8 mouse cellular contexts compared by ENCODE assay signal in the genomic region with DNA sequence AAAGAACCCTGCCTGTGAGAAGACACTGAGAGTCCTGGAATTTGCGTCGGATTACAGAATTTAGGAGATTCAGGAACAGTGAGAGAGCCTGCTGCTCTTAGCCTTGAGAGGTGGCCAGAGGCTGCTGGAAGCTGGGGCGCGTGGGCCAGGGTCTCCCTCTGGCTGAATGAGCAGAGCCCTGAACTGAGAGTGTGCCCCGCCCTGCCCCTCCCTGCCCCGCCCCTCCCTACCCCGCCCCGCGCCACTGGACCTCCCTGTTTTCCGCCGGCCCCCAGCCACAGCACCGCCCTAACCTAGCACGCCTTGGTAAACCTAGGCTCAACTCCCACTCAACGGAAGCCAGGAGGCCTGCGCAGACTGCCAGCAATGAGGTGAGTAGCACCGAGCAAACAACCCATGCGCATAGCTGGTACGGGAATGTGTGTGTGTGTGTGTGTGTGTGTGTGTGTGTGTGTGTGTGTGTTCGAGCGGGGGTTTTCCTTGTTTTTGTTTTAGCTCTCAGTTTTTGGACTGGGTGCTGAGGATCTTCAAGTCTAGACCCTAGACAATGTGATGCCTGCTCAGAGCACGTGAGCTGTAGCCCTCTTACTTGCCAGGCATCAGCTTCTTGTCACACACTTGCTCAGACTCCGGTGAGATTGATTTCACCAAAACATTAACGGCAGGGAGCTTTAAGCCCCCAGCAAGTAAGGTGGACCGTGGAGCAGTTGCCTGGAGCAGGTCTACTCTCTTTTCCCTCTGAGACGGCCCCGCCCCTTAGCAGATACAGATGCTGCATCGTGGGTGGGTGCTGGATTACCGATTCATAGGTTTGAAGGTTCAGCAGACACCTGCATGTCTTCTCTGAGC. TPM values are rescaled to one million over a fixed set of nuclear protein-coding genes. Genes with fewer than 3 reads are reported as not detected.
A peak's percentile ranks its signal among the peaks of the same experiment; 100 is the strongest.
DNase-seq lines count a peak whose midpoint lies in the region; ATAC-seq lines count a peak whose summit lies in the region.

A gene (plus strand): TSS at position 290 of the 849 bp plus-strand sequence.

- H3K27me3 ChIP-seq in limb, embryonic 15.5 days: no peaks in the 10 kb centered on the region
- H3K27me3 ChIP-seq in midbrain, embryonic 13.5 days: peaks cover 17% of the 10 kb centered on the region; the same call in 1 of the 2 replicates

- H3K27ac ChIP-seq in limb, embryonic 15.5 days: no peak within 1 kb of the TSS
- H3K27ac ChIP-seq in midbrain, embryonic 13.5 days: no peak within 1 kb of the TSS

- no peak for DNase-seq in cerebellum, adult 9-11 months
- peak; percentile 55 for DNase-seq in A20 (ENCODE audit: low read depth, low spot score)
- DNase-seq in thymus, adult 18-20 months: peak; percentile 22 to 37

- peaks cover 11% of the 10 kb centered on the region for H3K4me1 ChIP-seq in limb, embryonic 15.5 days
- H3K4me1 ChIP-seq in midbrain, embryonic 13.5 days (replicated peaks): peaks cover 21% of the 10 kb centered on the region

- no peaks in the 10 kb centered on the region for H3K9me3 ChIP-seq in limb, embryonic 15.5 days
- no peaks in the 10 kb centered on the region for H3K9me3 ChIP-seq in midbrain, embryonic 13.5 days

- peak within 1 kb of the TSS; percentile 75 for H3K4me2 ChIP-seq in limb, embryonic 15.5 days
- peak within 1 kb of the TSS; percentile 59 for H3K4me2 ChIP-seq in midbrain, embryonic 13.5 days (replicated peaks)

- peak; percentile 69 for ATAC-seq in cerebellum, adult (ENCODE audit: insufficient number of reproducible peaks, low FRiP score, low TSS enrichment)
- peak; percentile 98 for ATAC-seq in common myeloid progenitor, adult 5-6 weeks (replicated peaks; ENCODE audit: low read depth, poor library complexity, severe bottlenecking)
- peak; percentile 99 for ATAC-seq in hematopoietic stem cell, adult 5-6 weeks (replicated peaks in 1 of 2; ENCODE audit: insufficient read depth in 1 of 2, low FRiP score in 2 of 2, low TSS enrichment in 1 of 2, low read depth in 1 of 2, poor library complexity in 2 of 2, severe bottlenecking in 2 of 2)
- peak; percentile 80; the same call in 1 of the 2 replicates for ATAC-seq in limb, embryonic 15.5 days (ENCODE audit: insufficient number of reproducible peaks, low FRiP score, low TSS enrichment, low read depth)
- peak; percentile 80 for ATAC-seq in midbrain, embryonic 13.5 days

- peak within 1 kb of the TSS; percentile 37 for H3K4me3 ChIP-seq in limb, embryonic 15.5 days
- H3K4me3 ChIP-seq in midbrain, embryonic 13.5 days (replicated peaks): peak within 1 kb of the TSS; percentile 30

- H3K36me3 ChIP-seq in limb, embryonic 15.5 days: no peaks in the 10 kb centered on the region
- no peaks in the 10 kb centered on the region for H3K36me3 ChIP-seq in midbrain, embryonic 13.5 days

- WGBS in limb, embryonic 15.5 days: 11% methylated on average over 26 of the region's 28 CpGs
- 12% methylated on average over 28 of the region's 28 CpGs for WGBS in midbrain, embryonic 13.5 days

- H3K9ac ChIP-seq in limb, embryonic 15.5 days: no peak within 1 kb of the TSS
- 0 out of 2 replicates have a peak within 1 kb of the TSS, but pooled peaks have one; percentile 25 for H3K9ac ChIP-seq in midbrain, embryonic 13.5 days (replicated peaks)

RNA-seq across cellular contexts. Expression of the gene that starts here (rescaled TPM):
- total RNA-seq in common myeloid progenitor, adult 5-6 weeks (2017): 0.41 TPM in 1 of 2 replicates, not detected in the other
- total RNA-seq in hematopoietic stem cell, adult 5-6 weeks (2017): 0.60 and 2.1 TPM in 2 replicates
- 2.6 and 6.4 TPM in 2 replicates for polyA plus RNA-seq in limb, embryonic 15.5 days (2015; fragmentation: Nextera tagmentation; extraction: Ambion mirVana)
- polyA plus RNA-seq in midbrain, embryonic 13.5 days (2015; fragmentation: Nextera tagmentation; extraction: Ambion mirVana): 0.39 and 1.1 TPM in 2 replicates

Comparison
In these comparisons a context has a peak if more than half of its experiments do, and no peak if none do; other contexts are left out.
1. Peak in ATAC-seq in common myeloid progenitor, adult 5-6 weeks; RNA of the gene not detected or under 1 TPM.